Mouse (Mus musculus) stomach, postnatal 0 days (tissue): ENCODE data around the gene Irf1.

Experiments used
- CTCF ChIP-seq: IDR thresholded peaks from 2 replicates; pipeline ENCODE4 v1.5.1; 2016; ENCODE audit warnings: antibody characterized with exemption, low read depth, mild to moderate bottlenecking, moderate library complexity
- EP300 ChIP-seq: optimal IDR thresholded peaks from 2 replicates; pipeline ENCODE3; 2016; ENCODE audit warnings: antibody characterized with exemption

- TF ChIP-seq EP300, result no peak
- no peak for TF ChIP-seq CTCF
These were observed 40.9 kb downstream of the Irf1 start for GRCm38 (mm10) chr11:53810749-53811148.
